19 mouse cellular contexts compared by ENCODE assay signal in the genomic region with DNA sequence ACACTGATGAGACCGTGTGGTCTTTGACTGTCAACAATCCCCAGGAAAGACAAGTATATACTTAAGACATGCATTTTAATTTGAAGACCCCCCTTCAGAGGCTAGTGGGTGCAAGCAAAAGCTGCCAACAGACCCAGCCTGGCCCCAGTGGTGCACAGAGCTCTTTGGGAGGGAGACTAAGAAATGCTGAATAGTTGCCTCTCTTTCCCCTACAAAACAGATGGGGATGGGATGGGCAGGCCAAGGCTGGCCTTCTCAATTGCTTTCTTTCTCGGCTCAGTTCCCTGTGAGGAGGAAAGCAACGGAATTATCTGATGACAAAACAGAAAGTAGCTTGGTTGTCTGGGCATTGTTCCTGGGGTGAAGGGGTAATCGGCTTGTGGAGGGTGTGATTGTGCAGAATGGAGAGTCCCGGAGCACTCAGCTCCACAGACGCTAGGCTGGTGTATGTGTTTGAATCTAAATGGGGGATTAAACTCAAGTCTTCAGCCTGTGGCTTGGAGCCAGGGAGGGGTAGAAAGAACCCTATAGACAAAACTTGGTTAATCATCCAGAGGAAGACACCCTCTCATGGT.
DNase-seq lines count a peak whose midpoint lies in the region; ATAC-seq and TF ChIP-seq lines count a peak whose summit lies in the region.
"Had no signal": no experiment of that assay in that cellular context is flagged by ENCODE, and none has a peak within 500 bp of the region (broad histone marks: within the 10 kb centered on the region; RNA-seq: fewer than 3 reads in every experiment).

No protein-coding gene starts in this region.

- H3K4me1 ChIP-seq in forebrain, embryonic 11.5 days (replicated peaks; ENCODE audit: control insufficient read depth, insufficient read depth, low read length) = 0 out of 2 replicates have a peak, but pooled peaks cover 2% of the 10 kb centered on the region
- H3K4me1 ChIP-seq in forebrain, embryonic 16.5 days (replicated peaks; ENCODE audit: control insufficient read depth, insufficient read depth, low read length) = peaks cover 29% of the 10 kb centered on the region
- peaks cover 4% of the 10 kb centered on the region for H3K4me1 ChIP-seq in midbrain, embryonic 11.5 days (ENCODE audit: control insufficient read depth, insufficient read depth, low read length)
- H3K4me1 ChIP-seq in midbrain, embryonic 15.5 days = peaks cover 34% of the 10 kb centered on the region
- peaks cover 5% of the 10 kb centered on the region for H3K4me1 ChIP-seq in limb, embryonic 10.5 days
- H3K4me1 ChIP-seq: embryonic facial prominence, embryonic 13.5 days; intestine, embryonic 15.5 days had no signal

- DNase-seq in forebrain, embryonic 11.5 days (ENCODE audit: low spot score) = no peak
- DNase-seq in layer of hippocampus, adult 2 months (ENCODE audit: low spot score in 2 of 2) = no peak
- no peak for DNase-seq in layer of hippocampus, postnatal 14 days (ENCODE audit: low spot score in 2 of 2)
- DNase-seq in midbrain, embryonic 11.5 days (ENCODE audit: low spot score, missing footprints) = peak; percentile 91
- no peak for DNase-seq in frontal cortex, postnatal 36 days (ENCODE audit: low spot score in 2 of 2)
- DNase-seq in limb, embryonic 10.5 days (ENCODE audit: low spot score) = no peak
- DNase-seq: adrenal gland, postnatal 10 days; cerebellum, adult 18-20 months; cerebellum, adult 9-11 months; cerebellum, postnatal 36 days; gastrocnemius, postnatal 36 days; heart, adult 11 months; heart, postnatal 10 days; heart, postnatal 4 days had no signal

- H3K4me3 ChIP-seq in forebrain, embryonic 11.5 days (ENCODE audit: low read depth, low read length) = no peak overlapping the region
- no peak overlapping the region for H3K4me3 ChIP-seq in forebrain, embryonic 16.5 days (replicated peaks; ENCODE audit: low read length)
- H3K4me3 ChIP-seq in layer of hippocampus, adult 2 months = no peak overlapping the region
- H3K4me3 ChIP-seq in midbrain, embryonic 11.5 days (ENCODE audit: low read depth, low read length) = no peak overlapping the region
- H3K4me3 ChIP-seq in midbrain, embryonic 15.5 days = no peak overlapping the region
- H3K4me3 ChIP-seq in limb, embryonic 10.5 days = no peak overlapping the region
- H3K4me3 ChIP-seq: embryonic facial prominence, embryonic 13.5 days; hindbrain, embryonic 13.5 days; intestine, embryonic 15.5 days had no signal

- H3K4me2 ChIP-seq in forebrain, embryonic 11.5 days (ENCODE audit: low read depth, low read length, severe bottlenecking) = no peak overlapping the region
- no peak overlapping the region for H3K4me2 ChIP-seq in forebrain, embryonic 16.5 days (ENCODE audit: low read length)
- no peak overlapping the region for H3K4me2 ChIP-seq in midbrain, embryonic 11.5 days
- no peak overlapping the region for H3K4me2 ChIP-seq in midbrain, embryonic 15.5 days
- H3K4me2 ChIP-seq: embryonic facial prominence, embryonic 13.5 days; hindbrain, embryonic 13.5 days; intestine, embryonic 15.5 days had no signal

- 25% methylated on average over 6 of the region's 6 CpGs for WGBS in forebrain, embryonic 11.5 days
- 16% methylated on average over 6 of the region's 6 CpGs for WGBS in forebrain, embryonic 16.5 days
- 17% methylated on average over 6 of the region's 6 CpGs for WGBS in midbrain, embryonic 11.5 days
- 16% methylated on average over 6 of the region's 6 CpGs for WGBS in midbrain, embryonic 15.5 days
- 84% methylated on average over 6 of the region's 6 CpGs for WGBS in limb, embryonic 10.5 days

- no peak overlapping the region for H3K27ac ChIP-seq in forebrain, embryonic 11.5 days (ENCODE audit: low read depth, low read length)
- no peak overlapping the region for H3K27ac ChIP-seq in forebrain, embryonic 16.5 days (ENCODE audit: low read length)
- peak overlapping the region; percentile 61; the same call in 1 of the 2 replicates for H3K27ac ChIP-seq in layer of hippocampus, adult 2 months
- H3K27ac ChIP-seq in midbrain, embryonic 11.5 days (ENCODE audit: low read depth, low read length) = peak overlapping the region; percentile 58
- H3K27ac ChIP-seq in midbrain, embryonic 15.5 days = no peak overlapping the region
- H3K27ac ChIP-seq in limb, embryonic 10.5 days = no peak overlapping the region
- H3K27ac ChIP-seq: embryonic facial prominence, embryonic 13.5 days; hindbrain, embryonic 13.5 days; intestine, embryonic 15.5 days had no signal

- no peaks in the 10 kb centered on the region for H3K36me3 ChIP-seq in forebrain, embryonic 11.5 days (ENCODE audit: control insufficient read depth, insufficient read depth, low read length)
- H3K36me3 ChIP-seq in forebrain, embryonic 16.5 days (ENCODE audit: control insufficient read depth, insufficient read depth) = no peaks in the 10 kb centered on the region
- no peaks in the 10 kb centered on the region for H3K36me3 ChIP-seq in midbrain, embryonic 11.5 days (ENCODE audit: control insufficient read depth, insufficient read depth, low read length)
- no peaks in the 10 kb centered on the region for H3K36me3 ChIP-seq in midbrain, embryonic 15.5 days (replicated peaks)
- H3K36me3 ChIP-seq in limb, embryonic 10.5 days = no peaks in the 10 kb centered on the region
- H3K36me3 ChIP-seq: embryonic facial prominence, embryonic 13.5 days; hindbrain, embryonic 13.5 days; intestine, embryonic 15.5 days had no signal

- no peaks in the 10 kb centered on the region for H3K27me3 ChIP-seq in forebrain, embryonic 11.5 days (ENCODE audit: control insufficient read depth, insufficient read depth, low read length)
- H3K27me3 ChIP-seq in forebrain, embryonic 16.5 days (replicated peaks; ENCODE audit: control insufficient read depth, insufficient read depth, low read length) = no peaks in the 10 kb centered on the region
- H3K27me3 ChIP-seq in midbrain, embryonic 11.5 days (ENCODE audit: control insufficient read depth, insufficient read depth, low read length) = no peaks in the 10 kb centered on the region
- H3K27me3 ChIP-seq in midbrain, embryonic 15.5 days (replicated peaks) = no peaks in the 10 kb centered on the region
- peaks cover 10% of the 10 kb centered on the region for H3K27me3 ChIP-seq in limb, embryonic 10.5 days (ENCODE audit: low read depth, poor library complexity, severe bottlenecking)
- H3K27me3 ChIP-seq: embryonic facial prominence, embryonic 13.5 days; hindbrain, embryonic 13.5 days; intestine, embryonic 15.5 days had no signal

- H3K9ac ChIP-seq in forebrain, embryonic 11.5 days (ENCODE audit: low read length) = no peak overlapping the region
- no peak overlapping the region for H3K9ac ChIP-seq in forebrain, embryonic 16.5 days (replicated peaks; ENCODE audit: low read depth, low read length)
- no peak overlapping the region for H3K9ac ChIP-seq in midbrain, embryonic 11.5 days (ENCODE audit: low read length)
- H3K9ac ChIP-seq in midbrain, embryonic 15.5 days = no peak overlapping the region
- H3K9ac ChIP-seq: embryonic facial prominence, embryonic 13.5 days; hindbrain, embryonic 13.5 days; intestine, embryonic 15.5 days had no signal

- TF ChIP-seq CTCF in layer of hippocampus, adult 2 months (conservative IDR thresholded peaks at IDR 0.05) = no peak

- peak; percentile 66; the same call in 1 of the 2 replicates for ATAC-seq in forebrain, embryonic 11.5 days (replicated peaks; ENCODE audit: low FRiP score)
- no peak for ATAC-seq in forebrain, embryonic 16.5 days
- peak; percentile 91 for ATAC-seq in midbrain, embryonic 11.5 days (ENCODE audit: low FRiP score)
- peak; percentile 63 for ATAC-seq in midbrain, embryonic 15.5 days (replicated peaks)
- ATAC-seq: intestine, embryonic 15.5 days had no signal

- H3K9me3 ChIP-seq in forebrain, embryonic 11.5 days (ENCODE audit: control insufficient read depth, low read length) = no peaks in the 10 kb centered on the region
- H3K9me3 ChIP-seq in forebrain, embryonic 16.5 days (ENCODE audit: control insufficient read depth, low read length) = no peaks in the 10 kb centered on the region
- H3K9me3 ChIP-seq in midbrain, embryonic 11.5 days (ENCODE audit: control insufficient read depth, low read length) = no peaks in the 10 kb centered on the region
- no peaks in the 10 kb centered on the region for H3K9me3 ChIP-seq in midbrain, embryonic 15.5 days
- H3K9me3 ChIP-seq in limb, embryonic 10.5 days (replicated peaks) = no peaks in the 10 kb centered on the region
- H3K9me3 ChIP-seq: embryonic facial prominence, embryonic 13.5 days; hindbrain, embryonic 13.5 days; intestine, embryonic 15.5 days had no signal

Comparison
In these comparisons a context has a peak if more than half of its experiments do, and no peak if none do; other contexts are left out.
1. H3K27ac ChIP-seq: peak in layer of hippocampus, adult 2 months (single experiment) and midbrain, embryonic 11.5 days (single experiment); none in forebrain, embryonic 11.5 days (single experiment), forebrain, embryonic 16.5 days (single experiment), midbrain, embryonic 15.5 days (single experiment) and limb, embryonic 10.5 days (single experiment).